Mouse (Mus musculus) liver, adult 2 months (tissue): ENCODE measurements around the gene Map7d2. TPM values are rescaled to one million over a fixed set of nuclear protein-coding genes. Genes with fewer than 3 reads are reported as not detected.
"Not testable (repeated sequence)": the region's sequence is repeated elsewhere in the genome, so short reads cannot be mapped to it uniquely, and the experiment has no call there.

ENCODE experiments used
- DNase-seq: peaks from one replicate; pipeline ENCODE4 v3.0.0-alpha.2; 2011; ENCODE audit warnings: low read depth, low spot score; ENCODE audit errors: extremely low read depth
- H3K27ac ChIP-seq: fragments of 200-500 bp; replicated peaks from 2 replicates; pipeline ENCODE4 v1.5.1; 2012; ENCODE audit warnings: low read depth, mild to moderate bottlenecking, control low read depth, inconsistent platforms, low read length; ENCODE audit not compliant: insufficient read depth
- H3K27me3 ChIP-seq: fragments of 200-500 bp; 2 replicates; pipeline ENCODE4 v1.6.1; 2012; ENCODE audit warnings: mild to moderate bottlenecking, moderate library complexity, low read length, inconsistent platforms; ENCODE audit not compliant: control insufficient read depth, insufficient read depth
- H3K36me3 ChIP-seq: fragments of 200-500 bp; 2 replicates; pipeline ENCODE4 v1.6.1; 2012; ENCODE audit warnings: low read length, inconsistent platforms; ENCODE audit not compliant: control insufficient read depth, insufficient read depth
- H3K4me1 ChIP-seq: fragments of 200-500 bp; 2 replicates; pipeline ENCODE4 v1.6.1; 2011; ENCODE audit warnings: low read length; ENCODE audit not compliant: control insufficient read depth, insufficient read depth
- H3K4me3 ChIP-seq: fragments of 200-500 bp; 2 replicates; pipeline ENCODE4 v1.5.1; 2011; ENCODE audit warnings: low read depth, mild to moderate bottlenecking, control low read depth, low read length, moderate library complexity; ENCODE audit not compliant: insufficient read depth
- H3K79me2 ChIP-seq: fragments of 200-500 bp; 2 replicates; pipeline ENCODE4 v1.6.1; 2012; ENCODE audit warnings: inconsistent platforms, mild to moderate bottlenecking, low read length, moderate library complexity; ENCODE audit not compliant: control insufficient read depth, insufficient read depth
- H3K9ac ChIP-seq: fragments of 200-500 bp; 2 replicates; pipeline ENCODE4 v1.6.1; 2012; ENCODE audit warnings: low read depth, mild to moderate bottlenecking, control low read depth, inconsistent platforms, low read length
- CTCF ChIP-seq: fragments of 200-500 bp; IDR thresholded peaks from 2 replicates; pipeline ENCODE4 v1.5.1; 2011; ENCODE audit warnings: low read depth, low read length, control low read depth
- POLR2A ChIP-seq: fragments of 200-500 bp; IDR thresholded peaks from 2 replicates; pipeline ENCODE4 v1.6.1; 2011; ENCODE audit warnings: low read length, control low read depth; ENCODE audit not compliant: insufficient read depth; ENCODE audit errors: extremely low read depth
- WGBS: fragments of 180-500 bp; shearing (Covaris S2); methylation state at CpG from one replicate; pipeline ENCODE4 v1.1.7; 2018; 5-methylcytosine and 5-hydroxymethylcytosine counted together
- polyA plus RNA-seq: library from polyadenylated mRNA; depleted of rRNA; stranded (reverse); fragments of >200 nt; gene quantifications from 2 replicates; pipeline ENCODE4 v1.2.3, GENCODE M21; 2012
- total RNA-seq: library from RNA; depleted of rRNA; stranded (reverse); fragments of >200 nt; gene quantifications from 2 replicates; pipeline ENCODE4 v1.2.3, GENCODE M21; 2014

The Map7d2 gene
- total and polyA plus RNA-seq, 2 experiments: not detected

DNA sequence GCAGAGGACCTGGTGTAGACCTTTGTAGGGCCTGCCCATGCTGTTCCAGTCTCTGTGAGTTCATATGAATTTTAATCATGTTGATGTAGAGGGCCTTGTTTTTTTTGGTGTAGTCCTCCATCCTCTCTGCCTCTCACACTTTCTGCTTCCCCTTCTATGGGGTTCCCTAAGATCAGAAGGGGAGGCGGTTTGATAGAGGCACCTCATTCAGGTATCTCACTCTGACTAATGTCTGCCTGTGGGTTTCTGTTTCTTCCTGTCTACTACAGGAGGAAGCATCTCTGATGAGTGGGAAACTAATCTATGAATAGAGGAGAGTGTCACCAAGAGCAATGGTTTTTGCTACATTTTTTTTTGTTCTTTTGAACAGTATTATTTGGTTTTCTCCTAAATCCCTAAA lies 32.8 kb downstream of the Map7d2 start:
- no peaks in the 10 kb centered on the region for H3K4me1 ChIP-seq
- DNase-seq: no peak
- 95% methylated on average over 1 of the region's 1 CpGs for WGBS
- no peak overlapping the region for H3K27ac ChIP-seq
- no peak overlapping the region for H3K4me3 ChIP-seq
- no peaks in the 10 kb centered on the region for H3K79me2 ChIP-seq
- no peak overlapping the region for H3K9ac ChIP-seq
- no peaks in the 10 kb centered on the region for H3K36me3 ChIP-seq
- TF ChIP-seq CTCF: no peak
- no peak for TF ChIP-seq POLR2A
- no peaks in the 10 kb centered on the region for H3K27me3 ChIP-seq

DNA sequence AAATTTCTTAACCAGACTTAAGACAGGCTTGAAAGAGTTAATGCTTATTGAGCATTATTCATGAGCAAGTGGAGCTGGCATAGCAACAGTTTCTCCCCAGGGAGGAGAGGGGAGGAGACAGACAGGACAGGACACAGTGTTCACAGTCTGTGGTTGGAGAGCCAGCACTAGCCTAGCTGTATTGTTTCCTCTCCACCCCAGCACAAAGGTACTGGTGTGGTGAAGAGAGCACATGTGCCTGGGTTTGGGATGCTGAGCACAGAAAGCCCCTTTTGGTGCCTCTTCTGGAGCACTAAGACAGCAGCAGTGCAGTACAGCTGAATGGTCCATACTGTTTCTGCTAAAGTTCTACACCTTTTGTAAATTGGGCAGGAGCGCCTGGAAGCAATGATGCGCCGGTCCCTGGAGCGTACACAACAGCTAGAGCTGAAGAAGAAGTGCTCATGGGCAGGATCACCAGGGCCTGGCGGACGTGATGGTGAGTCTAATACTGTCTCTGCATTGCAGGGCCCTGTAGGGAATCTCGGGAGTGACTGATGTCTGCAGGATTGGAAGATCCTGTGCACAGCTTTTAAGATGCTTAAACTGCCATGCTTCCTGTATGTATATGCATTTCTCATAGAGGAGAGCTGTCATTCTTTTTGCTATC lies 44.8 kb downstream of the Map7d2 start:
- TF ChIP-seq CTCF (no peak), POLR2A (no peak)
- Histone ChIP-seq H3K4me1 (no peaks in the 10 kb centered on the region), H3K27ac (no peak overlapping the region), H3K27me3 (no peaks in the 10 kb centered on the region), H3K36me3 (no peaks in the 10 kb centered on the region), H3K79me2 (no peaks in the 10 kb centered on the region), H3K4me3 (no peak overlapping the region), H3K9ac (no peak overlapping the region)
- no peak for DNase-seq
- WGBS: 81% methylated on average over 7 of the region's 7 CpGs

DNA sequence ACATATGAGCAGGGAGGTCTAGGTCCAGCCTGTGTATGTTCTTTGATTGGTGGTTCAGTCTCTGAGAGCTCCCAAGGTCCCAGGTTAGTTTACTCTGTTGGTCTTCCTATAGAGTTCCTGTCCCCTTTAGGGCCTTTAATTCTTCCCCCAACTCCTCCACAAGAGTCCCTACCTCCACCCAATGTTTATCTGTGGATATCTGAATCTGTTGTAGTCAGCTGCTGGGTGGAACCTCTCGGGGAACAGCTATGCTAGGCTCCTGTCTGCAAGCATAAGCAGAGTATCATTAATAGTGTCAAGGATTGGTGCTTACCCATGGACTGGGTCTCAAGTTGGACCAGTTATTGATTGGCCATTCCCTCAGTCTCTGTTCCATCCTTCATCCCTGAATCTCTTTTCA lies 60.4 kb downstream of the Map7d2 start:
- Histone ChIP-seq H3K4me3 (no peak overlapping the region), H3K36me3 (no peaks in the 10 kb centered on the region), H3K9ac (no peak overlapping the region), H3K4me1 (no peaks in the 10 kb centered on the region), H3K27ac (no peak overlapping the region), H3K27me3 (no peaks in the 10 kb centered on the region), H3K79me2 (no peaks in the 10 kb centered on the region)
- no peak for DNase-seq
- TF ChIP-seq CTCF (no peak), POLR2A (no peak)
- 86% methylated on average over 1 of the region's 1 CpGs for WGBS

DNA sequence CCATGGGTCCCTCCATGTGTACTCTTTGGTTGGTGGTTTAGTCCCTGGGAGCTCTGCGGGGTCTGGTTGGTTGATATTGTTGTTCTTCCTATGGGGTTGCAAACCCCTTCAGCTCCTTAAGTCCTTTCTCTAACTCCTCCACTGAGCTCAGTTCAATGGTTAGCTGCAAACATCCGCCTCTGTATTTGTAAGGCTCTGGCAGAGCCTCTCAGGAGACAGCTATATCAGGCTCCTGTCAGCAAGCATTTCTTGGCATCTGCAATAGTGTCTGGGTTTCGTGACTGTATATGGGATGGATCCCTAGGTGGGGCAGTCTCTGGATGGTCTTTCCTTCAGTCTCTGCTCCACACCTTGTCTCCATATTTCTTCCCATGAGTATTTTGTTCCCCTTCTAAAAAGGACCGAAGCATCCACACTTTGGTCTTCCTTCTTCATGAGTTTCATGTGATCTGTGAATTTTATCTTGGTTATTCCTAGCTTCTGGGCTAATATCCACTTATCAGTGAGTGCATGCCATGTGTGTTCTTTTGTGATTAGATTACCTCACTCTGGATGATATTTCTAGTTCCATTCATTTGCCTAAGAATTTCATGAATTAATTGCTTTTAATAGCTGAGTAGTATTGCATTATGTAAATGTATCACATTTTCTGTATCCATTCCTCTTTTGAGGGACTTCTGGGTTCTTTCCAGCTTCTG lies 64.0 kb downstream of the Map7d2 start:
- H3K79me2 ChIP-seq, H3K4me3 ChIP-seq, H3K4me1 ChIP-seq, H3K36me3 ChIP-seq, H3K27ac ChIP-seq, H3K27me3 ChIP-seq, H3K9ac ChIP-seq, DNase-seq: not testable (repeated sequence)
- WGBS: 80% methylated on average over 4 of the region's 4 CpGs

DNA sequence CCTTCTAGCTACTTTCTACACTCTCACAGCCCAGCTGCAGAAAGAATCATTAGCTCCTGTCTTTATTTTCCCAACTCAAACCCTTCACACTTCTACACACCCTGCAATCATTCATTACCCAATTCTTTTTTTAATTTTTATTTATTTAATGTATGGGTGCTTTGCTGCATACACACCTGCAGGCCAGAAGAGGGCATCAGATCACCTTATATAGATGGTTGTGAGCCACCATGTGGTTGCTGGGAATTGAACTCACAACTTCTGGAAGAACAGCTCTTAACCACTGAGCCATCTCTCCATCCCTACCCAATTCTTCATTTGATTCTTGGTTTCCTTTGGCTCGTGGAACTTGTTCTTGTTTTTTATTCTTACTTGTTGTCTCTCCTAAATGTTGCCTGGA lies 69.9 kb downstream of the Map7d2 start:
- H3K4me1 ChIP-seq: no peaks in the 10 kb centered on the region
- 88% methylated on average over 1 of the region's 1 CpGs for WGBS
- no peak for DNase-seq
- H3K4me3 ChIP-seq: no peak overlapping the region
- TF ChIP-seq CTCF: no peak
- TF ChIP-seq POLR2A: no peak
- H3K27me3 ChIP-seq: no peaks in the 10 kb centered on the region
- no peak overlapping the region for H3K27ac ChIP-seq
- no peaks in the 10 kb centered on the region for H3K36me3 ChIP-seq
- no peak overlapping the region for H3K9ac ChIP-seq
- H3K79me2 ChIP-seq: no peaks in the 10 kb centered on the region

DNA sequence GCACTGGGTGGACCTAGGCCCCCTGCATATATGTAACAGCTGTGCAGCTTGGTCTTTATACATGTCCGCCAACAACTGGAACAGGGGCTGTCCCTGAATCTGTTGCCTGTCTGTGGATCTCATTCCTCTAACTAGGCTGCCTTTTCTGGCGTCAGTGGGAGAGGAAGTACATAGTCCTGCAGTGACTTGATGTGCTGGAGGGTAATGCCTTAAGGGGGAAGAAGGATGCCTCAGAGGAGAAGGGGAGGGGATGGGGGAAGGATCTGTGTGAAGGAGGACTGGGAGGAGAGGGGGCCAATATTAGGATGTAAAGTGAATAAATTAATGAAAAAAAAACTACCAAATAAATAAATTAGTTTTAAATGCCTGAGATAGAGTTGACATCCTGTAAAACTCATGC lies 88.8 kb downstream of the Map7d2 start:
- Histone ChIP-seq H3K79me2 (no peaks in the 10 kb centered on the region), H3K4me3 (no peak overlapping the region), H3K36me3 (no peaks in the 10 kb centered on the region), H3K4me1 (no peaks in the 10 kb centered on the region), H3K27me3 (no peaks in the 10 kb centered on the region), H3K9ac (no peak overlapping the region), H3K27ac (no peak overlapping the region)
- 51% methylated on average over 2 of the region's 2 CpGs for WGBS
- TF ChIP-seq CTCF (no peak), POLR2A (no peak)
- DNase-seq: no peak
